Mouse (Mus musculus): ENCODE data around the gene Spryd3.

- no peak for TF ChIP-seq CTCF (IDR thresholded peaks at IDR 0.05; ENCODE audit: borderline replicate concordance, extremely low read depth, insufficient read depth, insufficient read length)
- TF ChIP-seq POLR2A (IDR thresholded peaks at IDR 0.05; ENCODE audit: borderline replicate concordance, extremely low read depth, insufficient read depth, insufficient read length, poor library complexity, severe bottlenecking), result no peak
These were observed 40.7 kb upstream of the Spryd3 start for GRCm38 (mm10) chr15:102176571-102177316.
